Mouse (Mus musculus) ES-E14 (cell line): Measurements from ENCODE around the gene Dnase1l1. TPM values are rescaled to one million over a fixed set of nuclear protein-coding genes. Genes with fewer than 3 reads are reported as not detected.

Source experiments
- DNase-seq: peaks from one replicate; pipeline ENCODE4 v3.0.0-alpha.2; 2013; ENCODE audit warnings: low read depth, low spot score
- H3K27ac ChIP-seq: 2 replicates; pipeline ENCODE4 v1.5.1; 2012; ENCODE audit warnings: low read depth, mild to moderate bottlenecking, low read length, moderate library complexity, mixed read lengths; ENCODE audit not compliant: poor library complexity, insufficient read depth, severe bottlenecking
- H3K36me3 ChIP-seq: 2 replicates; pipeline ENCODE4 v1.6.1; 2012; ENCODE audit warnings: mild to moderate bottlenecking, low read length, moderate library complexity, mixed read lengths; ENCODE audit not compliant: control insufficient read depth, poor library complexity, insufficient read depth, severe bottlenecking
- H3K4me1 ChIP-seq, 2 experiments: fragments of 150-350 bp in 1 of 2; sonication (generic) in 1 of 2; 2 replicates each; pipeline ENCODE4 v1.6.1; 2012; ENCODE audit warnings: low read length in 2 of 2, mild to moderate bottlenecking in 1 of 2, mixed read lengths in 1 of 2; ENCODE audit not compliant: control insufficient read depth in 2 of 2, insufficient read depth in 2 of 2, poor library complexity in 1 of 2
- H3K4me3 ChIP-seq, 2 experiments: fragments of 150-350 bp in 1 of 2; sonication (generic) in 1 of 2; 2 replicates each; pipeline ENCODE4 v1.5.1; 2012; ENCODE audit warnings: low read length in 2 of 2, low read depth in 1 of 2, mild to moderate bottlenecking in 1 of 2, mixed read lengths in 1 of 2; ENCODE audit not compliant: insufficient read depth in 1 of 2, poor library complexity in 1 of 2, severe bottlenecking in 1 of 2
- H3K9ac ChIP-seq: 2 replicates; pipeline ENCODE4 v1.6.1; 2012; ENCODE audit warnings: low read depth, mild to moderate bottlenecking, low read length, mixed read lengths; ENCODE audit not compliant: poor library complexity, insufficient read depth, severe bottlenecking
- H3K9me3 ChIP-seq: fragments of 150-350 bp; sonication (generic); 2 replicates; pipeline ENCODE4 v1.6.1; 2012; ENCODE audit warnings: low read depth, mild to moderate bottlenecking, low read length; ENCODE audit not compliant: control insufficient read depth, insufficient read depth
- CHD2 ChIP-seq: IDR thresholded peaks from 2 replicates; pipeline ENCODE4 v1.6.1; 2014; ENCODE audit warnings: mild to moderate bottlenecking, low read depth, low read length, inconsistent platforms
- HCFC1 ChIP-seq: IDR thresholded peaks from 2 replicates; pipeline ENCODE4 v1.6.1; 2012; ENCODE audit warnings: low read length, inconsistent platforms, borderline replicate concordance; ENCODE audit not compliant: insufficient read depth
- MAFK ChIP-seq: IDR thresholded peaks from 2 replicates; pipeline ENCODE4 v1.6.1; 2014; ENCODE audit warnings: mild to moderate bottlenecking, low read depth, low read length, inconsistent platforms; ENCODE audit not compliant: insufficient read depth
- ZC3H11A ChIP-seq: IDR thresholded peaks from 2 replicates; pipeline ENCODE4 v1.6.1; 2012; ENCODE audit warnings: low read depth, mild to moderate bottlenecking, inconsistent platforms, low read length, borderline replicate concordance
- ZNF384 ChIP-seq: IDR thresholded peaks from 2 replicates; pipeline ENCODE4 v1.6.1; 2012; ENCODE audit warnings: low read depth, low read length, inconsistent platforms
- in situ Hi-C, 2 experiments: fragments of 600-800 bp; cut with MboI; formaldehyde crosslinking; loops; one replicate each; pipeline ENCODE4 v1.15.1; 2025; ENCODE audit warnings: low sequenced_read_pairs in 2 of 2, inconsistent platforms in 1 of 2; ENCODE audit not compliant: unreplicated experiment in 2 of 2
- total RNA-seq: library from RNA; depleted of rRNA; stranded (reverse); fragments of 300-350 nt; gene quantifications from 2 replicates; pipeline ENCODE4 v1.2.3, GENCODE M21; 2012

Dnase1l1 gene
- total RNA-seq, 1 experiment, result 3.9 TPM

DNA sequence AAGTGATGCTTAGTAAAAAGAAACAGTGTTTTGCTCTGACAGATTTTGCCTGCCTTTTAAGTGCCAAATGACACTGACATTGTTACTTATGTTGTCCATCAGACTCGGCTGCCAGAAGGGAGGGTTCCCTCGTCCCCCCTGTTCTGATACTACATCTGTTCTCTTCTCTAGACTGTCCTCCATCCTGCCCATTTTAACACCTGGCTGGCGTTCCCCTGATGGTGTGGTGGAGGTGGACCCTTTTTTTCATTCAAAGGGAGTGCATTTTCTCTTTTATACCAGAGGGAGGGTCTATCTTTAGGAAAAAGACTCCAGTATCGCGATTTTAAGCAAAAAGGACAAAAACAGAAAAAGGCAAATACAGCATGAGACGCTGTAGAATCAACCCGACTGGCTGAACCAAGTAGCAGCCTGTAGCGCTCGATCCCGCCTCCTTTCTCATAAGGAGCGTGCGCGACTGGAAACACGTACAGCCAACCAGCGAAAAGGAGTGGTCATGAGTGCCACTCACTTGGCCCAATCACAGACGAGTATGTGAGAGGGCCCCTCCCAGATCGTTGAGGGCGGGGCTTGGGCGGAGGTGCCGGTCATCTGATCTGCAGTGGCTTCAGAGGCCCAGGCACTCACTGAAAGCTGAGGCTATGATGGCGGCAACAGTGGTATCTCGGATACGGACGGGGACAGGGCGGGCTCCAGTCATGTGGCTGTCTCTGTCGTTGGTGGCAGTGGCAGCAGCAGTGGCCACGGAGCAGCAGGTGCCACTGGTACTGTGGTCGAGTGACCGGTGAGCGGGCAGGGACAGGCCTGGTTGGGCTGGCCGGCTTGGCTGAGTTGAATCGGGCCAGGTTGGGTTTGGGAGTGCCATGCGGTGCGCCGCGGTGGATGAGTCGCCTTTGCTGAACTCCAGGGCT, 14.7 kb upstream of the Dnase1l1 start, which contains the start of gene Atp6ap1:
Gene Atp6ap1 (plus strand): TSS at position 560 of the 911 bp plus-strand sequence.
- H3K9me3 ChIP-seq, result no peaks in the 10 kb centered on the region
- peak; percentile 78 for DNase-seq
- H3K36me3 ChIP-seq, result peaks cover 10% of the 10 kb centered on the region
- peak within 1 kb of the TSS; percentile 36 for H3K27ac ChIP-seq
- TF ChIP-seq HCFC1, result no peak
- TF ChIP-seq CHD2, result peak; percentile 80; the same call in 1 of the 2 replicates
- in situ Hi-C loops, result no loop called here
- peak within 1 kb of the TSS; percentile 90 to 96 for H3K4me3 ChIP-seq
- peaks cover 0 to 2% of the 10 kb centered on the region in 2 experiments; a peak in 1 of 4 replicates for H3K4me1 ChIP-seq
- peak within 1 kb of the TSS; percentile 92 for H3K9ac ChIP-seq

DNA sequence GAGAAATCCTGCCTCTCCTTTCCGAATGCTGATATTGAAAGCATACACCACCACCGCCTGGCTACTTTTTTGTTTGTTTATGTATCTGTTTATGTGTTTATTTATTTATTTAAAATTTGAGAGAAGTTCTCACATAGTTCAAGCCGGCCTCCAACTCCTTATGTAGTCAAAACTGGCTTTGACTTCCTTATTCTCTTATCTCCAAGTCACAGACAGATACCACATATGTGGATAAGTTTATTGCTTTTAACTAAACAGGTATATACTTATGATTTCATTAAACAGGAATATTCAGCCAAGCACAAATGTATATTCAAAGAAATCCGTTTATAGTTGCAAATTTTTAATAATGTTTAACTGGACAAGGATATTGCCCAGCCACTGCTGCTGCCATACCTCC, 11.3 kb upstream of the Dnase1l1 start:
- Histone ChIP-seq H3K27ac (no peak overlapping the region), H3K36me3 (no peaks in the 10 kb centered on the region), H3K9me3 (no peaks in the 10 kb centered on the region), H3K9ac (no peak overlapping the region), H3K4me3 (no peak overlapping the region), H3K4me1 (no peaks in the 10 kb centered on the region)
- no peak for DNase-seq
- in situ Hi-C loops, result no loop called here
- no peak for TF ChIP-seq CHD2
- TF ChIP-seq ZNF384, result no peak
- no peak for TF ChIP-seq HCFC1
- no peak for TF ChIP-seq MAFK
- TF ChIP-seq ZC3H11A, result no peak

DNA sequence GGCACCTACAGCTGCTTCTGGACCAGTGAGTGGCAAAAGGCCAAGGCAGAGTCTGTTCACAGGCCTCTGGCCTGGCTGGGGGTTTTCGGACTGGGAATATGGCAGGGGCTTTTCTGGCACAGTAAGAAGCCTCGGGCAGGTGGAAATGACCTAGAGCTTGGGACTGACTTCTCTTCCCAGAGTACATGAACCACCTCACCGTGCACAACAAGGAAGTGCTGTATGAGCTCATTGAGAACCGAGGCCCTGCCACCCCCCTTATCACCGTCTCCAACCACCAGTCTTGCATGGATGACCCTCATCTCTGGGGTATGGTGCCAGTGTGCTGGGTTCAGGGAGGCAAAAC, 928 bp upstream of the Dnase1l1 start:
- no peak for TF ChIP-seq CHD2
- TF ChIP-seq ZNF384, result no peak
- TF ChIP-seq MAFK, result no peak
- no peak for TF ChIP-seq ZC3H11A
- no peak for TF ChIP-seq HCFC1
- in situ Hi-C loops, result no loop called here

DNA sequence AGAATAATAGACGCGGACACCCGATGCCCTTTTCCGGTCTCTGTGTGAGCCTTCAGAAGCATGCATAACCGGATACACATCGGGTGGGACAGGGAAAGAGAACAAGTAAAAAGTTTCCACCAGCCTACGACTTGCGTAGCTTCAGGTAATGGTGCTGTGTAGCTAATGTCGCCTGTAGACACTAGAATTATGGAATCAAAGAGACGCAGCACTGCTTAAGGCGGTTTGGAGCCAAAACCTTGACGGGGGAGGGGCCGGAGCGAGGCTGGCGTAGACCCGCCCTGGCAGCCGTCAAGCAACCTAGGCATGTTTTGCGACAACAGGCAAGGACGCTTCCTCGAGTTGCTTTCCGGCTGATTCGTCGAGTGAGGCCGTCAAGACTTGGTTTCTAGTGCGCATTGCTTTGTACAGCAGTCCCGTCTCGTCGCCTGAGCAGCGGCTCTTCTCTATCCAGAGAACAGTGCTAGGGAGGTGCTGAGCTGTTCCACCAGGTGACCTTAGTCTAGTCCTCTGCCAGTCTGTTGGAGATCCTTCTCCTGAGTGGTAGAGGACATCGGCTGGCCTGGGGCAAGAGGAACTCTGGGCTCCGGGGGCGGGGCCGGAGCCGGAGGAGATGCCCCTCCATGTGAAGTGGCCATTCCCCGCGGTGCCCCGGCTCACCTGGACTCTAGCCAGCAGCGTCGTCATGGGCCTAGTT, 406 bp upstream of the Dnase1l1 start:
- Histone ChIP-seq H3K4me1 (no peaks in the 10 kb centered on the region), H3K4me3 (peak overlapping the region; percentile 83 to 93), H3K27ac (no peak overlapping the region), H3K9ac (peak overlapping the region; percentile 80), H3K9me3 (no peaks in the 10 kb centered on the region), H3K36me3 (no peaks in the 10 kb centered on the region)
- TF ChIP-seq CHD2 (no peak), MAFK (no peak), HCFC1 (no peak)
- in situ Hi-C loops, result no loop called here
- DNase-seq, result no peak

More for the DNA sequence above, 928 bp upstream of the Dnase1l1 start:
- Histone ChIP-seq H3K9me3 (no peaks in the 10 kb centered on the region), H3K36me3 (peaks cover 1% of the 10 kb centered on the region; the same call in 1 of the 2 replicates), H3K4me3 (peak overlapping the region; percentile 83 to 93), H3K9ac (peak overlapping the region; percentile 80), H3K27ac (no peak overlapping the region), H3K4me1 (no peaks in the 10 kb centered on the region)
- no peak for DNase-seq
